Mouse (Mus musculus) limb, embryonic 11.5 days (tissue): Measurements from ENCODE around the gene Gnb3. TPM values are rescaled to one million over a fixed set of nuclear protein-coding genes. Genes with fewer than 3 reads are reported as not detected.

Experiments
- ATAC-seq: fragments of 200-750 bp; cut with Nextera tagmentation; 2 replicates; pipeline ENCODE4 v1.8.0; 2017; ENCODE audit warnings: low read depth; ENCODE audit not compliant: insufficient number of reproducible peaks, low FRiP score, low TSS enrichment
- DNase-seq: peaks from one replicate; pipeline ENCODE4 v3.0.0-alpha.2; 2015; ENCODE audit warnings: low spot score
- H3K27ac ChIP-seq: fragments of 300-500 bp; sonication (generic); replicated peaks from 2 replicates; pipeline ENCODE4 v1.5.1; 2014; ENCODE audit warnings: low read depth, mild to moderate bottlenecking, low read length
- H3K27me3 ChIP-seq: fragments of 300-500 bp; sonication (generic); 2 replicates; pipeline ENCODE4 v1.6.1; 2014; ENCODE audit warnings: mild to moderate bottlenecking, low read length, mixed read lengths; ENCODE audit not compliant: control insufficient read depth, insufficient read depth
- H3K36me3 ChIP-seq: fragments of 300-500 bp; sonication (generic); 2 replicates; pipeline ENCODE4 v1.6.1; 2014; ENCODE audit warnings: mild to moderate bottlenecking, low read length, moderate library complexity, mixed read lengths; ENCODE audit not compliant: control insufficient read depth, insufficient read depth
- H3K4me1 ChIP-seq: fragments of 300-500 bp; sonication (generic); 2 replicates; pipeline ENCODE4 v1.6.1; 2014; ENCODE audit warnings: low read length, mixed read lengths; ENCODE audit not compliant: control insufficient read depth, insufficient read depth
- H3K4me2 ChIP-seq: fragments of 300-500 bp; sonication (generic); 2 replicates; pipeline ENCODE4 v1.6.1; 2014; ENCODE audit warnings: low read depth, mild to moderate bottlenecking, moderate library complexity; ENCODE audit not compliant: severe bottlenecking
- H3K4me3 ChIP-seq: fragments of 300-500 bp; sonication (generic); 2 replicates; pipeline ENCODE4 v1.5.1; 2014; ENCODE audit warnings: low read depth, low read length
- H3K9ac ChIP-seq: fragments of 300-500 bp; sonication (generic); 2 replicates; pipeline ENCODE4 v1.6.1; 2014; ENCODE audit warnings: mild to moderate bottlenecking, low read length
- H3K9me3 ChIP-seq: fragments of 300-500 bp; sonication (generic); 2 replicates; pipeline ENCODE4 v1.6.1; 2016; ENCODE audit warnings: low read length; ENCODE audit not compliant: control insufficient read depth
- whole genome bisulfite sequencing: fragments of 180-500 bp; shearing (Covaris S2); extraction: QIAGEN DNeasy Blood & Tissue Kit; methylation state at CpG from one replicate; pipeline ENCODE4 v1.1.7; 2014; 5-methylcytosine and 5-hydroxymethylcytosine counted together
- polyA plus RNA-seq: library from polyadenylated mRNA; unstranded; fragments of >200 nt; fragmentation: Nextera tagmentation; extraction: Ambion mirVana; gene quantifications from 2 replicates; pipeline ENCODE4 v1.2.1, GENCODE M21; 2014

Gene Gnb3
- polyA plus RNA-seq, 1 experiment from 2014 or later: 0.43 TPM

- ATAC-seq: peak; percentile 85
Observed at GRCm38 (mm10) chr6:124829799-124830700, 10.0 kb downstream of the Gnb3 start.

GRCm38 (mm10) chr6:124828868-124829798 is 10.9 kb downstream of the Gnb3 start, which contains the start of the genes Usp5 and Cdca3:
TSS of gene Usp5 (minus strand) at chr6:124829484.
TSS of gene Cdca3 (plus strand) at chr6:124829547.
- peak within 1 kb of the TSS; percentile 68 for H3K9ac ChIP-seq
- no peaks in the 10 kb centered on the region for H3K9me3 ChIP-seq
- ATAC-seq (peak; percentile 93), DNase-seq (peak; percentile 99)
- H3K4me2 ChIP-seq: peak within 1 kb of the TSS; percentile 80
- peak within 1 kb of the TSS; percentile 61; the same call in 1 of the 2 replicates for H3K27ac ChIP-seq
- peak within 1 kb of the TSS; percentile 71 for H3K4me3 ChIP-seq
- no peaks in the 10 kb centered on the region for H3K27me3 ChIP-seq
- peaks cover 24% of the 10 kb centered on the region; the same call in 1 of the 2 replicates for H3K36me3 ChIP-seq
- WGBS: under 1% methylated on average over 55 of the region's 55 CpGs
- peaks cover 6% of the 10 kb centered on the region; the same call in 1 of the 2 replicates for H3K4me1 ChIP-seq

More at GRCm38 (mm10) chr6:124829799-124830700, 10.0 kb downstream of the Gnb3 start:
- peaks cover 20% of the 10 kb centered on the region for H3K36me3 ChIP-seq
- peak overlapping the region; percentile 61 for H3K4me2 ChIP-seq
- H3K4me3 ChIP-seq: peak overlapping the region; percentile 71
- no peaks in the 10 kb centered on the region for H3K9me3 ChIP-seq
- DNase-seq: peak; percentile 92
- WGBS: under 1% methylated on average over 38 of the region's 38 CpGs
- H3K4me1 ChIP-seq: peaks cover 6% of the 10 kb centered on the region; the same call in 1 of the 2 replicates
- peak overlapping the region; percentile 68 for H3K9ac ChIP-seq
- H3K27ac ChIP-seq: peak overlapping the region; percentile 61; the same call in 1 of the 2 replicates
- no peaks in the 10 kb centered on the region for H3K27me3 ChIP-seq

GRCm38 (mm10) chr6:124828101-124828592 is 11.9 kb downstream of the Gnb3 start:
- H3K27me3 ChIP-seq: no peaks in the 10 kb centered on the region
- 24% methylated on average over 10 of the region's 10 CpGs for WGBS

GRCm38 (mm10) chr6:124822049-124822448 is 18.0 kb downstream of the Gnb3 start:
- Histone ChIP-seq H3K4me2 (no peak overlapping the region), H3K27me3 (no peaks in the 10 kb centered on the region), H3K4me3 (no peak overlapping the region), H3K27ac (no peak overlapping the region), H3K9me3 (no peaks in the 10 kb centered on the region), H3K36me3 (peaks cover 55% of the 10 kb centered on the region), H3K4me1 (no peaks in the 10 kb centered on the region), H3K9ac (no peak overlapping the region)
- DNase-seq (no peak), ATAC-seq (no peak)
- over 99% methylated on average over 4 of the region's 4 CpGs for WGBS

More at GRCm38 (mm10) chr6:124828101-124828592, 11.9 kb downstream of the Gnb3 start:
- Histone ChIP-seq H3K4me1 (peaks cover 6% of the 10 kb centered on the region; the same call in 1 of the 2 replicates), H3K36me3 (peaks cover 21% of the 10 kb centered on the region; the same call in 1 of the 2 replicates), H3K9me3 (no peaks in the 10 kb centered on the region), H3K9ac (peak overlapping the region; percentile 49), H3K4me2 (peak overlapping the region; percentile 80), H3K4me3 (peak overlapping the region; percentile 71), H3K27ac (no peak overlapping the region)
- ATAC-seq: no peak
- no peak for DNase-seq

GRCm38 (mm10) chr6:124820891-124821290 is 19.2 kb downstream of the Gnb3 start:
- H3K27me3 ChIP-seq: no peaks in the 10 kb centered on the region
- no peaks in the 10 kb centered on the region for H3K4me1 ChIP-seq
- ATAC-seq: no peak
- H3K27ac ChIP-seq: no peak overlapping the region
- no peak overlapping the region for H3K4me3 ChIP-seq
- 91% methylated on average over 5 of the region's 5 CpGs for WGBS
- H3K36me3 ChIP-seq: peaks cover 58% of the 10 kb centered on the region
- DNase-seq: no peak
- no peaks in the 10 kb centered on the region for H3K9me3 ChIP-seq
- no peak overlapping the region for H3K9ac ChIP-seq
- no peak overlapping the region for H3K4me2 ChIP-seq

GRCm38 (mm10) chr6:124817971-124818370 is 22.1 kb downstream of the Gnb3 start:
- 96% methylated on average over 8 of the region's 8 CpGs for WGBS
- Histone ChIP-seq H3K27ac (no peak overlapping the region), H3K4me1 (0 out of 2 replicates have a peak, but pooled peaks cover 8% of the 10 kb centered on the region), H3K36me3 (peaks cover 46% of the 10 kb centered on the region), H3K4me2 (no peak overlapping the region), H3K9ac (no peak overlapping the region), H3K9me3 (no peaks in the 10 kb centered on the region), H3K27me3 (no peaks in the 10 kb centered on the region), H3K4me3 (no peak overlapping the region)
- DNase-seq (no peak), ATAC-seq (no peak)

GRCm38 (mm10) chr6:124817563-124817962 is 22.5 kb downstream of the Gnb3 start:
- H3K27me3 ChIP-seq: no peaks in the 10 kb centered on the region
- no peak overlapping the region for H3K9ac ChIP-seq
- no peak overlapping the region for H3K4me3 ChIP-seq
- 98% methylated on average over 8 of the region's 8 CpGs for WGBS
- no peak overlapping the region for H3K4me2 ChIP-seq
- H3K36me3 ChIP-seq: peaks cover 47% of the 10 kb centered on the region
- DNase-seq: no peak
- 0 out of 2 replicates have a peak, but pooled peaks cover 8% of the 10 kb centered on the region for H3K4me1 ChIP-seq
- no peaks in the 10 kb centered on the region for H3K9me3 ChIP-seq
- H3K27ac ChIP-seq: no peak overlapping the region
- no peak for ATAC-seq
